Mouse (Mus musculus) adrenal gland, postnatal 10 days (tissue): ENCODE results near the gene Sell. TPM values are rescaled to one million over a fixed set of nuclear protein-coding genes. Genes with fewer than 3 reads are reported as not detected.
"Not testable (repeated sequence)": the region's sequence is repeated elsewhere in the genome, so short reads cannot be mapped to it uniquely, and the experiment has no call there.

Experiments
- DNase-seq: peaks from one replicate; pipeline ENCODE4 v3.0.0; 2021; ENCODE audit warnings: mixed read lengths
- long read RNA-seq, 2 experiments: library from polyadenylated mRNA; stranded (forward); transcript quantifications; one replicate each; pipeline ENCODE4 v2.0.0; 2021
- total RNA-seq, 2 experiments: library from RNA; stranded (reverse); gene quantifications; 2 replicates each; pipeline ENCODE4 v1.2.3; 2021

Sell gene
- 1 to 10 TPM; 6.4 to 9.6 TPM for total RNA-seq
- long read RNA-seq, experiment 1: 0 reads
- long read RNA-seq, experiment 2: 0 reads

GRCm38 (mm10) chr1:164061925-164062324 is at the start of gene Sell:
Sell (plus strand) TSS chr1:164061982.
- no peak for DNase-seq

GRCm38 (mm10) chr1:164014616-164015015 is 47.2 kb upstream of the Sell start:
- no peak for DNase-seq

DNA sequence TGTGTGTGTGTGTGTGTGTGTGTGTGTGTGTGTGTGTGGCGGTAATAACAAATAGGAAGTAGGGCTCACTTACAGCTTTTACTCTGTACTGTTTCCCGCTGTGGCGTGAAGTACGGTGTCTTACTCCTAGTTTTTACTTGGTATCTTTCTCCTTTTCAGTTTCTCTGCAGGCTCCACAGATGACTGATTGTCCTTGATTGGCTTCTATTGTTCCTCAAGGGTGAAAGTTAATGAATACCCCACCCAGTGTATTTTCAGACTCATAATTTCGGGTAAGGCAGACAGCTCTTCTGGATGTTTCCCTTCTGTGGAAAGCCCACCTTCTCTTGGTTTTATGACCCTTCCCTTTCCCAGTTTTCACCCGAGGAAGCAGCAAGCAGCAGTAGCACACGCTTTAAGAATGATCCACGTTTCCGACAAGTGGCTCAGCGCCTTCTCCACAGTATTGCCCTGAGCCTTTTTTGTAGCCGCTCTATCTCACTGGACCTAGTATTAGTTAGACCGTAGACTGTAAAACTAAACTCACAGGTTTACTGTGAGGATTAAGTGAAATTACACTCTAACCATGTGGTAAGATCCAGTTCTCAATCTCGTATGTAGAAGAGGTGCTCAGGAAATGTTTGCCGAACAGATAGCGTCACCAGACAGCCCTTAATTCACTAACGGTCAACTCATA is 43.4 kb upstream of the Sell start:
- DNase-seq: no peak

DNA sequence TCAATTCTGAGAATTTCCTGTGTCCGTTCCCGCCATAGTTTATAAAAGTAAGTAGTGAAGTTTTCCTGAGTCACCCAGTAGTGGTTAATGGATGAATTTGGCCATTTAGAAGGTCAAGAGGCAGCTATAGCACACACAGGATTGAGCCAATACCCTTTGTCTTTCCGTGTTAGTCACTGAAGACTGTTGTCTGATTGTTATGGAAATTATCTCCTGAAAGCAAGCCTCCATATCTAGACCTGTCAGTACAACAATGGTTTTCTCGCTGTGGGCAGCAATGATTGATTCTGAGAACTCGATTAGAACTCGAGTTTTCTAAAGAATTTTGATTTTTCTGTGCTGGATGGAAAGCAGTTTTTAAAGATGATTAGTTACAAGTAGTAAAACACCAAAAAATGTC is 42.0 kb upstream of the Sell start:
- no peak for DNase-seq

GRCm38 (mm10) chr1:164020746-164021145 is 41.0 kb upstream of the Sell start:
- DNase-seq: not testable (repeated sequence)

GRCm38 (mm10) chr1:164022106-164022505 is 39.7 kb upstream of the Sell start:
- DNase-seq: not testable (repeated sequence)

DNA sequence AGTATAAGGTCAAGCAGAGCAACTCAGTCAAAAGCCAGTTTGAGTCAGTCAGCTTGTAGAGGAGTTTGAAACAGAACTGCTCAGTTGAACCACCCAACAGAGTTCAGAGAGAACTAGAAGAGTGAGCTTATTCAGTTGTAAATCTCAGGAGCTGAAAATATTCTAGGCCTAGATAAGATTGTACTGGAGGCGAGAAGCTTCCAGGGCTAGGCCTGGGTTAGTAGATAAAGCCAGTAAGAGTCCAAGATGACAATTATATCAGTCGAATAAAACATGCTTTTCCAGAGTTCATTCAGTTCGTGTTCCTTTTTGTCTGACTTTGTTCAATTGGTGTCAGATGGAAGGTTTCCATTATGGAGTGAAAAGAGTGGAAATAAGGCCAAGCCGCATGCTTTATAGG is 36.1 kb upstream of the Sell start:
- no peak for DNase-seq

DNA sequence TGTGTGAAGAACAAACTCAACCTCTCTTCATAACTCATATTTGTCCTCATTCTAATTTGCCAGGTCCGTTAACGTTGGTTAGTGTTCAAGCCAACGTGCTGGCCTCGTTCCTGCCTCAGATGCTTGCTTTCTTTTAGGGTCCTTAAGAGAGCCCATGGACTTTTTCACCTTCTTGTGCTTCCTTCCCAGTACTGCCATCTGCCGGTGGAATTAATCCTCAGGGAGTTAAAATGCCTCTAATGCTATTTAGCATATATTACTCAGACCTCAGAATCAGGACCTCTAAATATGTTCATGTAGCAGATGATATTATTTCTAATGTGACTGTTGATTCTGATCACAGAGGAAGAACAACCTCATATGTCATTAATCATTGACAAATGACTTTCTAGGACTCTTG is 34.4 kb upstream of the Sell start:
- DNase-seq: no peak

GRCm38 (mm10) chr1:164040385-164041135 is 21.2 kb upstream of the Sell start:
- DNase-seq: no peak

DNA sequence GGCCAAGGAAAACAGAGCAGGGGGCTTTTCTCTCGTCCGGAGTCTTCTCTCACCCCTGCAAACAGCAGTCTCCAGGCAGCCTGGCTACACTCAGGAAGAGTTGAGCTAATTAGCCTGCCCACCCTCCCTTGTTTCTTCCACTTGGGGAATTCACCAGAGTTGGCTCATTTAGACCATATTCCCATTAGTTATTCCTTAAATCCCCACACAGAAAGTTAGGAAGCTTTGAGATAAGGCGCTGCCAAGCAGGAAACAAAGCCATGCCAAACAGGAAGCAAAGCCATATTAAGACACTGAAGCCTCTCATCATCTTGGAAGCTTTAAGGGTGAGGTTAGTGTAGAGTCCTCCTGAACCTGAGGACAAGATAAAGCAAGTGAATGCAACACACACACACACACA is 18.2 kb upstream of the Sell start:
- DNase-seq: no peak

DNA sequence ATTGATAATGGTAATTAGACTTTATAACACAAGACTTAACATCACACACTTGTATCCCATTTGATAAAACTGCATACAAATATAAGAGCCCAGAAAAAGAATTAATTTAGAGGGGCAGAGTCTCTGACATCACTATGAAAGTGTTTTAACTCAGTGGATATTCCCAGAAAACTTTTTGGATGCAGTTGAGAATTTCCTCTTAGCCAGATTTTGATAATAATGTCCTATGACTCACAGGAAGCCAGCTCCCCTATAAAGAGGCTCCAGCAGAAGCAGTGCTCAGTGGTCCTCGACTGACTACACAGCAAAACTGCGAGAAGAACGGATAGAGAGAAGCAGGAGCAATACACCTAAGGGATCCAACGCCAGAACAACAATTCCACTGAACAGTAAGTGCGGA is 13.8 kb upstream of the Sell start, which contains the start of gene Sele:
Gene Sele (plus strand): TSS at position 301 of the 400 bp plus-strand sequence.
- no peak for DNase-seq

DNA sequence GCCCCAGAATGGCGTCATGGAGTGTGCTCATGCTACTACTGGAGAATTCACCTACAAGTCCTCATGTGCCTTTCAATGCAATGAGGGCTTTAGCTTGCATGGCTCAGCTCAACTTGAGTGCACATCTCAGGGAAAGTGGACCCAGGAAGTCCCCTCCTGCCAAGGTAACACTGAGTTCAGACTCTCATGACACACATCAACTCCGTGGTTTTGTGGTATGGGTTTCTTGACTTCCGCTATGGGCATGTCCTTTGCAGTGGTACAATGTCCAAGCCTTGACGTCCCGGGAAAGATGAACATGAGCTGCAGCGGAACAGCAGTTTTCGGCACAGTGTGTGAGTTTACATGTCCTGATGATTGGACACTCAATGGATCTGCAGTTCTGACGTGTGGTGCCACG is 8.2 kb upstream of the Sell start:
- DNase-seq: no peak

DNA sequence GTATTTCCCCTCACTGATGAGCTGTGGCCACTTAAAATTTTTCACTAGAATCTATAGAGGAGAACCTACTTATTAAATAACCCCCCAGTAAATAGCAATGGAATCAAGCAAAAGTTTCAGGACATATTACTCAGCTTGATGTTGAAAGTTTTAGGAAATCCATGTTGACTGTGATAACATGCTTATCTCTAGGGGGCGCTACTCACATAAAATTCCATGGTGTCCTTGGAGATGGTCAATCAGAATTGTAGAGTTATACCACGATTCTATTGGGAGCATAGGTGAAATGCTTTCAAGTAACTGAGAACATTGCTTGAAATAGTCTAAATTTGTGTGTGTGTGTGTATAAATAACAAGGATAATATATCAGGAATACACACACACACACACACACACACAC is 7.0 kb upstream of the Sell start:
- DNase-seq: no peak

DNA sequence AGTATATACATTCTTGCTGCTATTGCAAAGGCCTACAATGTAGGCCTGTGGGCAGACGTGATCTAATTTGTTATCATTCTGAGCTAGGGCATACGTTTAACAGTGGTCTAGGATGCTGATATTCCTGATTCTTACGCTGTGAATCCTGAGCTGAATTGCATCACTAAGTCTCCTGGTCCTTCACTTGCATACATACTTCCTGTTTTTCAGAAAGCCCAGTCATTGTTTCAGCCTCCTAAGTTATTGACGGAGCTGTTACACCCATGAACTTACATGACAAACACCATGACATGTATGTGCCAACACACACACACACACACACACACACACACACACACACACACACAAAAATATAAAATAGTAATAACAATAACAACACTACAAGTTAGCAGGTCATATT is 1.7 kb upstream of the Sell start:
- no peak for DNase-seq

- no peak for DNase-seq
Observed at GRCm38 (mm10) chr1:164061278-164061677, 504 bp upstream of the Sell start.

DNA sequence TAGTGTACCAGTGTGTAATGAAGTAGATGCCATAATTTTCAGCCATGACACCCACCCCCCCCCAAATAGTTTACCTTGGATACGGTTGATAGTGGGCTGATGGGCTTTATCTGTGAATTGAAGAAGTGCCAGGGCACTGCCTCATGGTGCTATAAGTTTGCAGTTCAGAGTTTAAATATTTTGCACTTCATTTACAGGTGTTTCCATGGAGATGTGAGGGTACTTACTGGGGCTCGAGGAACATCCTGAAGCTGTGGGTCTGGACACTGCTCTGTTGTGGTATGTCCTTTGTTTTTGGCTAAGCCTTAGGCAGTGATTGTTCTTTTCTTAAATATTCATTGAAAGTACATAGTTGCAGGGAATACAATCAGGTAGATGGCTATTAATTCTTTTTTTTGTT is 1.1 kb downstream of the Sell start:
- DNase-seq: no peak

- DNase-seq: no peak
Observed at GRCm38 (mm10) chr1:164063745-164064144, 2.0 kb downstream of the Sell start.

DNA sequence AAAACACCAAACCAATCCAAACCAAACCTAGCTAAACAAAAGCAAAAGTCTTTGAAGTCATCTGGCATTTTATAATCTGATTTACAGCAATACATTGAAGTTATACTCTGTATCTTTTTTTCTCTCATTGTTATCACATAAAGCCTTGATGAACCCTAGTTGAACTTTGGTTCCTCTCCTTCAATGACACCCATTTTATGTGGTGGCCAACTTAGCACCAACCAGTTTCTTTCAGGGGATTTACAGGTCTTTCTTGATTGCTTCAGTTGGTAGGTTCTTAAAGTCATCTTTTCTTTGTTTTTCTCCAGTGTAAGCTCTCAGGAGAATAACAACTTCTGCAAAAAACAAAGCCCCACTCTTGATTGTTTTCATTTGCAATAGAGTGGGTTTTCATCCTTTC is 7.5 kb downstream of the Sell start:
- DNase-seq: no peak

DNA sequence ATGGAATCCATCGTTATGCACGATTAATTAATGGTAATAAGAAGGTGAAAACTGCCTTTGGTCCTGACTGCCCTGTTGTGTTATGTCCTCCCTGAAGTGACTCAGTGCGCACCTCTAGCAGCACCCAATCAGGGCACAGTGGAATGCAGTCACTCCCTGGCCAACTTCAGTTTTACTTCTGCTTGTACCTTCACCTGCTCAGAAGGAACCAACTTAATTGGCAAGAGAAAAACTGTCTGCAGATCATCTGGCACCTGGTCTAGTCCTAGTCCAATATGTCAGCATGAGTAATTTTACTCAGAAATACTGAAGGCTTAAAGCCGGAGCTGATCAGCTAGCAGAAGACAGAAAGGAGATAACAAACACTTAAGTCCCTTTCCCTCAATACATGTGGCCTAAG is 8.7 kb downstream of the Sell start:
- DNase-seq: no peak

- no peak for DNase-seq
Observed at GRCm38 (mm10) chr1:164071111-164071510, 9.3 kb downstream of the Sell start.

DNA sequence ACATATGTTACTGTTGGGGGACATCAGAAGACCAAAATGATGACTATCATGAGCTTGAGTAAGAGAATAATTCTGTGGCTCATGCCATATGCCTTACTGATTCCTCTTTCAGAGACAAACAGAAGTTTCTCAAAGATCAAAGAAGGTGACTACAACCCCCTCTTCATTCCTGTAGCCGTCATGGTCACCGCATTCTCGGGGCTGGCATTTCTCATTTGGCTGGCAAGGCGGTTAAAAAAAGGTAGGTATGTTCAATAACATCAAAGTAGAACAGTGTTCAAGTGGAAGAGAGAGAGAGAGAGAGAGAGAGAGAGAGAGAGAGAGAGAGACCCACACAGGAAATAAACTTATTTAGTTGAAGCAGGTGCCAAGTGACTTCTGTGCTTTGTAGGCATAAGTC is 10.2 kb downstream of the Sell start:
- DNase-seq: no peak

GRCm38 (mm10) chr1:164073091-164073490 is 11.3 kb downstream of the Sell start:
- no peak for DNase-seq

DNA sequence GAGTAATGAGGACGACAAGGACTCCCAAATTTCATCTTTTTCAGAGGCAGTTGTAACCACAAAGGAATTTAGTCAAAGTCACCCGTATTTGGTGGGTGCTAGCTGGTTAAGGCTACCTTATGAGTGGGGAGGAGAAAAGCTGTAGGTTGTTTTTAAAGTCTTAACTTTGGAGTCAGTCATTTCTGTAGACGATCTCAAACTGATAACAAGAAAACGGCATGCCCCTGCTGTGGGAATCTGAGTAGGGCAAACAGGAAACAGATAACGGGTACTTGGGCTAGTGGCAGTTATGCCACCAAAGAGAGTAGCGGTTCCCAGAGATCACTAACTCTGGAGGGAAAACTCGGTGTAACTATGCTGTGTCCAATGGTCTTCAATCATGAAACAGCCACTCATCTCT is 12.0 kb downstream of the Sell start:
- no peak for DNase-seq

GRCm38 (mm10) chr1:164074606-164075140 is 12.9 kb downstream of the Sell start:
- no peak for DNase-seq
